Mouse (Mus musculus): ENCODE data around the gene Uxs1.

DNA sequence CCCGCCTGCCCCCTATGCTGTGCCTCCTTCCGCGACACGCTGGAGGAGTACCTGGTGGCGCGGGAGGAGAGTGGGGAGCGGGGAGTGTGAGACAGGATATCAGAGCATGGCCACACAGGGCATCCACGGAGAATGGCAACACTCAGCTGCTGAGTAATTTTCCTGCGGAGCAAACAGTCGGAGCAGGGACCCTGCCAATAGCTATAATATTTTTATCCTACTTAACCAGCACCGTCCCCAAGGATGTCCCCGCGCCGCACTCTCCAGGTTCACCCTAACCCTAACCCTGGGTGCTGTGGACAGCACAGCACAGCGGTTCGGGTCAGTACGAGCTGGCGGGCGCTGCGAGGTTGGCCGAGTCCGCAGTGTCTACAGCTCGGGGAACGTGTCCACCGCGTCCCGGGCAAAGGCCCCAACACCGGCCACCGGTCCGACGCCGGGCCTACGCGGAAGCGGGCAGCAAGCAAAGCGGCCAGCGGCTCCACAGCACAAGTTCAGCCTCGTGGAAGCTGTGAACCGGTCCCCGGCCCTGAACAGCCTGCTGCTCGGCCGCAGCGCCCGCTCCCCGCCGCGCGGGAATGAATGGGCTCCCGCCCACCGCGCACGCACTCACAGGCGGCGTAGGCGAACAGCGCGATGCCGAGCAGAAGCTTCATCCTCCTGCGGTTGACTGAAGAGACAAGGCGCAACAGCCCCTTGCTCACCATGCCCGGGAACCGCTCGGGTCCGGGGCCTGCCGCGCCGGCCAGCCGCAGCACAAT is 418 bp downstream of the Uxs1 start:
- no peak for TF ChIP-seq CTCF (IDR thresholded peaks at IDR 0.05; ENCODE audit: low read depth, low read length)
- TF ChIP-seq GATA1 (IDR thresholded peaks at IDR 0.05; ENCODE audit: borderline replicate concordance, low read length), result no peak

Measured in G1E (cell line).